Mouse (Mus musculus): Measurements from ENCODE around the gene Btbd7.

GRCm38 (mm10) chr12:102769000-102769399 lies 109.3 kb downstream of the Btbd7 start:
- no peak for TF ChIP-seq CTCF (IDR thresholded peaks at IDR 0.05; ENCODE audit: borderline replicate concordance, control insufficient read depth, extremely low read depth, insufficient read depth, low read length, poor library complexity)
- no peak for TF ChIP-seq POLR2A (IDR thresholded peaks at IDR 0.05; ENCODE audit: control insufficient read depth, extremely low read depth, insufficient read depth, low read length, poor library complexity)

All from thymus, adult 2 months (tissue).